Mouse (Mus musculus): ENCODE data around the gene Mptx2. TPM values are rescaled to one million over a fixed set of nuclear protein-coding genes. Genes with fewer than 3 reads are reported as not detected.

The Mptx2 gene
- polyA plus RNA-seq (2012; fragmentation: generic; extraction: Trizol) = not detected
- long read RNA-seq, experiment 1 = 0 reads
- long read RNA-seq, experiment 2 = 0 reads

GRCm38 (mm10) chr1:173277677-173278076 is at the start of gene Mptx2:
Gene Mptx2 (minus strand): TSS chr1:173277777.
- no peak within 1 kb of the TSS for H3K4me3 ChIP-seq (ENCODE audit: insufficient read depth, poor library complexity, severe bottlenecking)
- no peaks in the 10 kb centered on the region for H3K79me3 ChIP-seq (ENCODE audit: low read depth)
- no peaks in the 10 kb centered on the region for H3K79me2 ChIP-seq (ENCODE audit: control insufficient read depth, insufficient read depth)
- TF ChIP-seq USF1 (IDR thresholded peaks at IDR 0.05; ENCODE audit: low read depth) = no peak
- TF ChIP-seq CTCF (IDR thresholded peaks at IDR 0.05; ENCODE audit: control insufficient read depth, insufficient read depth, insufficient read length) = no peak
- no peak for TF ChIP-seq MAX (IDR thresholded peaks at IDR 0.05)
- TF ChIP-seq FOSL1 (IDR thresholded peaks at IDR 0.05; ENCODE audit: insufficient read depth, low read length, poor library complexity, severe bottlenecking) = no peak
- no peak for TF ChIP-seq CEBPB (IDR thresholded peaks at IDR 0.05; ENCODE audit: low read depth)
- TF ChIP-seq MYOG (IDR thresholded peaks at IDR 0.05; ENCODE audit: control insufficient read depth, extremely low read depth, insufficient read length) = no peak
- H3K27me3 ChIP-seq (ENCODE audit: control insufficient read depth, insufficient read depth, insufficient read length) = no peaks in the 10 kb centered on the region
- no peak within 1 kb of the TSS for H3ac ChIP-seq (ENCODE audit: control insufficient read depth, insufficient read length, low read depth)
- H3K36me3 ChIP-seq (ENCODE audit: control insufficient read depth, insufficient read depth) = no peaks in the 10 kb centered on the region

GRCm38 (mm10) chr1:173326552-173326951 is 49.0 kb upstream of the Mptx2 start:
- Histone ChIP-seq H3ac (ENCODE audit: control insufficient read depth, insufficient read length, low read depth) (no peak overlapping the region), H3K36me3 (ENCODE audit: control insufficient read depth, insufficient read depth) (no peaks in the 10 kb centered on the region), H3K79me2 (ENCODE audit: control insufficient read depth, insufficient read depth) (no peaks in the 10 kb centered on the region), H3K79me3 (ENCODE audit: low read depth) (no peaks in the 10 kb centered on the region), H3K27me3 (ENCODE audit: control insufficient read depth, insufficient read depth, insufficient read length) (no peaks in the 10 kb centered on the region), H3K4me3 (ENCODE audit: insufficient read depth, poor library complexity, severe bottlenecking) (no peak overlapping the region)
- TF ChIP-seq CEBPB (IDR thresholded peaks at IDR 0.05; ENCODE audit: low read depth) = no peak
- no peak for TF ChIP-seq MYOD1 (IDR thresholded peaks at IDR 0.05; ENCODE audit: control insufficient read depth, insufficient read length, low read depth)
- TF ChIP-seq FOSL1 (IDR thresholded peaks at IDR 0.05; ENCODE audit: insufficient read depth, low read length, poor library complexity, severe bottlenecking) = no peak
- TF ChIP-seq MYOG (IDR thresholded peaks at IDR 0.05; ENCODE audit: control insufficient read depth, extremely low read depth, insufficient read length) = no peak
- no peak for TF ChIP-seq USF1 (IDR thresholded peaks at IDR 0.05; ENCODE audit: low read depth)
- TF ChIP-seq MAX (IDR thresholded peaks at IDR 0.05) = no peak
- no peak for TF ChIP-seq CTCF (IDR thresholded peaks at IDR 0.05; ENCODE audit: control insufficient read depth, insufficient read depth, insufficient read length)

GRCm38 (mm10) chr1:173325395-173325794 is 47.8 kb upstream of the Mptx2 start:
- H3K79me3 ChIP-seq (ENCODE audit: low read depth) = no peaks in the 10 kb centered on the region
- H3ac ChIP-seq (ENCODE audit: control insufficient read depth, insufficient read length, low read depth) = no peak overlapping the region
- no peaks in the 10 kb centered on the region for H3K79me2 ChIP-seq (ENCODE audit: control insufficient read depth, insufficient read depth)
- H3K36me3 ChIP-seq (ENCODE audit: control insufficient read depth, insufficient read depth) = no peaks in the 10 kb centered on the region
- no peaks in the 10 kb centered on the region for H3K27me3 ChIP-seq (ENCODE audit: control insufficient read depth, insufficient read depth, insufficient read length)
- TF ChIP-seq CTCF (IDR thresholded peaks at IDR 0.05; ENCODE audit: control insufficient read depth, insufficient read depth, insufficient read length) (no peak), MYOG (IDR thresholded peaks at IDR 0.05; ENCODE audit: control insufficient read depth, extremely low read depth, insufficient read length) (no peak), FOSL1 (IDR thresholded peaks at IDR 0.05; ENCODE audit: insufficient read depth, low read length, poor library complexity, severe bottlenecking) (no peak), MYOD1 (IDR thresholded peaks at IDR 0.05; ENCODE audit: control insufficient read depth, insufficient read length, low read depth) (no peak), MAX (IDR thresholded peaks at IDR 0.05) (no peak), USF1 (IDR thresholded peaks at IDR 0.05; ENCODE audit: low read depth) (no peak), CEBPB (IDR thresholded peaks at IDR 0.05; ENCODE audit: low read depth) (no peak)
- H3K4me3 ChIP-seq (ENCODE audit: insufficient read depth, poor library complexity, severe bottlenecking) = no peak overlapping the region

- no peak for TF ChIP-seq MYOG (IDR thresholded peaks at IDR 0.05; ENCODE audit: control insufficient read depth, extremely low read depth, insufficient read length)
- TF ChIP-seq CTCF (IDR thresholded peaks at IDR 0.05; ENCODE audit: control insufficient read depth, insufficient read depth, insufficient read length) = no peak
- TF ChIP-seq CEBPB (IDR thresholded peaks at IDR 0.05; ENCODE audit: low read depth) = no peak
- no peak for TF ChIP-seq USF1 (IDR thresholded peaks at IDR 0.05; ENCODE audit: low read depth)
- TF ChIP-seq MAX (IDR thresholded peaks at IDR 0.05) = no peak
- no peak for TF ChIP-seq MYOD1 (IDR thresholded peaks at IDR 0.05; ENCODE audit: control insufficient read depth, insufficient read length, low read depth)
- no peak for TF ChIP-seq FOSL1 (IDR thresholded peaks at IDR 0.05; ENCODE audit: insufficient read depth, low read length, poor library complexity, severe bottlenecking)
- no peak overlapping the region for H3ac ChIP-seq (ENCODE audit: control insufficient read depth, insufficient read length, low read depth)
These were observed 47.4 kb upstream of the Mptx2 start for GRCm38 (mm10) chr1:173324961-173325360.

GRCm38 (mm10) chr1:173323839-173324585 is 46.4 kb upstream of the Mptx2 start:
- H3ac ChIP-seq (ENCODE audit: control insufficient read depth, insufficient read length, low read depth) = no peak overlapping the region
- no peaks in the 10 kb centered on the region for H3K27me3 ChIP-seq (ENCODE audit: control insufficient read depth, insufficient read depth, insufficient read length)
- no peaks in the 10 kb centered on the region for H3K79me3 ChIP-seq (ENCODE audit: low read depth)
- no peaks in the 10 kb centered on the region for H3K79me2 ChIP-seq (ENCODE audit: control insufficient read depth, insufficient read depth)
- no peak overlapping the region for H3K4me3 ChIP-seq (ENCODE audit: insufficient read depth, poor library complexity, severe bottlenecking)
- TF ChIP-seq CEBPB (IDR thresholded peaks at IDR 0.05; ENCODE audit: low read depth) (no peak), MYOG (IDR thresholded peaks at IDR 0.05; ENCODE audit: control insufficient read depth, extremely low read depth, insufficient read length) (no peak), CTCF (IDR thresholded peaks at IDR 0.05; ENCODE audit: control insufficient read depth, insufficient read depth, insufficient read length) (peak; percentile 10), FOSL1 (IDR thresholded peaks at IDR 0.05; ENCODE audit: insufficient read depth, low read length, poor library complexity, severe bottlenecking) (no peak), MAX (IDR thresholded peaks at IDR 0.05) (no peak)
- no peaks in the 10 kb centered on the region for H3K36me3 ChIP-seq (ENCODE audit: control insufficient read depth, insufficient read depth)

More at GRCm38 (mm10) chr1:173324961-173325360, 47.4 kb upstream of the Mptx2 start:
- no peaks in the 10 kb centered on the region for H3K27me3 ChIP-seq (ENCODE audit: control insufficient read depth, insufficient read depth, insufficient read length)
- no peaks in the 10 kb centered on the region for H3K79me3 ChIP-seq (ENCODE audit: low read depth)
- no peak overlapping the region for H3K4me3 ChIP-seq (ENCODE audit: insufficient read depth, poor library complexity, severe bottlenecking)
- no peaks in the 10 kb centered on the region for H3K36me3 ChIP-seq (ENCODE audit: control insufficient read depth, insufficient read depth)
- H3K79me2 ChIP-seq (ENCODE audit: control insufficient read depth, insufficient read depth) = no peaks in the 10 kb centered on the region

Measured in C2C12 (cell line).